Mouse (Mus musculus) bone marrow, adult 2 months (tissue): ENCODE results near the gene Evi5.

Experiments
- CTCF ChIP-seq: fragments of 200-500 bp; IDR thresholded peaks from 2 replicates; pipeline ENCODE4 v1.5.1; 2011; ENCODE audit warnings: low read length, control low read depth; ENCODE audit not compliant: control insufficient read depth, insufficient read depth
- POLR2A ChIP-seq: fragments of 200-500 bp; IDR thresholded peaks from 2 replicates; pipeline ENCODE4 v1.6.1; 2011; ENCODE audit warnings: low read depth, mild to moderate bottlenecking, control low read depth, low read length, borderline replicate concordance; ENCODE audit not compliant: control insufficient read depth

- TF ChIP-seq POLR2A: no peak
- TF ChIP-seq CTCF: no peak
Observed at GRCm38 (mm10) chr5:107793258-107793657, 81.6 kb downstream of the Evi5 start.
